Mouse (Mus musculus) heart, postnatal 0 days (tissue): ENCODE results near the gene Nod2. TPM values are rescaled to one million over a fixed set of nuclear protein-coding genes. Genes with fewer than 3 reads are reported as not detected.

ENCODE experiments used
- ATAC-seq: fragments of 200-750 bp; cut with Nextera tagmentation; 2 replicates; pipeline ENCODE4 v1.8.0; 2017; ENCODE audit warnings: low read depth, moderate number of reproducible peaks, moderate library complexity; ENCODE audit not compliant: insufficient read depth
- DNase-seq: peaks from one replicate; pipeline ENCODE4 v3.0.0-alpha.2; 2016; ENCODE audit warnings: low spot score
- H3K27ac ChIP-seq: fragments of 300-500 bp; sonication (generic); 2 replicates; pipeline ENCODE4 v1.5.1; 2014; ENCODE audit warnings: low read depth, mild to moderate bottlenecking
- H3K27me3 ChIP-seq: fragments of 300-500 bp; sonication (generic); 2 replicates; pipeline ENCODE4 v1.6.1; 2014; ENCODE audit warnings: low read length, mixed read lengths; ENCODE audit not compliant: control insufficient read depth, insufficient read depth
- H3K36me3 ChIP-seq: fragments of 300-500 bp; sonication (generic); replicated peaks from 2 replicates; pipeline ENCODE4 v1.6.1; 2014; ENCODE audit warnings: low read length, mixed read lengths; ENCODE audit not compliant: control insufficient read depth, insufficient read depth
- H3K4me1 ChIP-seq: fragments of 300-500 bp; sonication (generic); 2 replicates; pipeline ENCODE4 v1.6.1; 2014; ENCODE audit warnings: antibody characterized with exemption; ENCODE audit not compliant: control insufficient read depth, insufficient read depth
- H3K4me2 ChIP-seq: fragments of 300-500 bp; sonication (generic); 2 replicates; pipeline ENCODE4 v1.6.1; 2014; ENCODE audit warnings: low read depth, mild to moderate bottlenecking, low read length, moderate library complexity
- H3K4me3 ChIP-seq: fragments of 300-500 bp; sonication (generic); 2 replicates; pipeline ENCODE4 v1.5.1; 2014; ENCODE audit warnings: low read depth, low read length
- H3K9ac ChIP-seq: fragments of 300-500 bp; sonication (generic); replicated peaks from 2 replicates; pipeline ENCODE4 v1.6.1; 2014; ENCODE audit warnings: low read depth, low read length, mixed read lengths
- H3K9me3 ChIP-seq: fragments of 300-500 bp; sonication (generic); replicated peaks from 2 replicates; pipeline ENCODE4 v1.6.1; 2016; ENCODE audit warnings: low read length; ENCODE audit not compliant: control insufficient read depth
- CTCF ChIP-seq: IDR thresholded peaks from 2 replicates; pipeline ENCODE4 v1.5.1; 2016; ENCODE audit warnings: antibody characterized with exemption, control low read depth, low read depth
- EP300 ChIP-seq: IDR thresholded peaks from 2 replicates; pipeline ENCODE4 v1.6.1; 2016; ENCODE audit warnings: antibody characterized with exemption, low read depth
- WGBS: fragments of 180-500 bp; shearing (Covaris S2); extraction: QIAGEN DNeasy Blood & Tissue Kit; methylation state at CpG from one replicate; pipeline ENCODE4 v1.1.7; 2014; 5-methylcytosine and 5-hydroxymethylcytosine counted together
- polyA plus RNA-seq: library from polyadenylated mRNA; unstranded; fragments of >200 nt; fragmentation: Nextera tagmentation; extraction: Ambion mirVana; gene quantifications from 2 replicates; pipeline ENCODE4 v1.2.1, GENCODE M21; 2015
- total RNA-seq: library from RNA; depleted of rRNA; stranded (reverse); fragments of >200 nt; gene quantifications from 2 replicates; pipeline ENCODE4 v1.2.3, GENCODE M21; 2014; ENCODE audit warnings: low replicate concordance

The Nod2 gene
- total and polyA plus RNA-seq, 2 experiments from 2014 or later: 0.10 TPM; not detected in 1

GRCm38 (mm10) chr8:88691342-88691948 lies 44.3 kb downstream of the Nod2 start:
- Histone ChIP-seq H3K36me3 (no peaks in the 10 kb centered on the region), H3K27ac (no peak overlapping the region; the same call in 1 of the 2 replicates), H3K9ac (no peak overlapping the region), H3K4me1 (no peaks in the 10 kb centered on the region), H3K4me3 (no peak overlapping the region), H3K4me2 (no peak overlapping the region), H3K9me3 (no peaks in the 10 kb centered on the region), H3K27me3 (no peaks in the 10 kb centered on the region)
- ATAC-seq (no peak), DNase-seq (no peak)
- TF ChIP-seq EP300 (no peak), CTCF (no peak)
- 46% methylated on average over 4 of the region's 4 CpGs for WGBS

- Histone ChIP-seq H3K4me2 (no peak overlapping the region), H3K4me1 (no peaks in the 10 kb centered on the region), H3K36me3 (no peaks in the 10 kb centered on the region), H3K27me3 (no peaks in the 10 kb centered on the region), H3K27ac (no peak overlapping the region; the same call in 1 of the 2 replicates), H3K9me3 (no peaks in the 10 kb centered on the region), H3K4me3 (no peak overlapping the region), H3K9ac (no peak overlapping the region)
- ATAC-seq (no peak), DNase-seq (no peak)
- 26% methylated on average over 7 of the region's 7 CpGs for WGBS
- TF ChIP-seq EP300 (no peak), CTCF (no peak)
Measured at GRCm38 (mm10) chr8:88691961-88692360, 44.8 kb downstream of the Nod2 start.

GRCm38 (mm10) chr8:88692866-88693265 lies 45.8 kb downstream of the Nod2 start:
- Histone ChIP-seq H3K4me3 (no peak overlapping the region), H3K36me3 (no peaks in the 10 kb centered on the region), H3K27ac (no peak overlapping the region), H3K9me3 (no peaks in the 10 kb centered on the region), H3K4me2 (no peak overlapping the region), H3K4me1 (peaks cover 3% of the 10 kb centered on the region; the same call in 1 of the 2 replicates), H3K9ac (no peak overlapping the region), H3K27me3 (no peaks in the 10 kb centered on the region)
- no peak for ATAC-seq
- 80% methylated on average over 6 of the region's 6 CpGs for WGBS
- TF ChIP-seq EP300: no peak
- no peak for TF ChIP-seq CTCF
- no peak for DNase-seq

- Histone ChIP-seq H3K4me1 (peaks cover 6% of the 10 kb centered on the region; the same call in 1 of the 2 replicates), H3K27ac (no peak overlapping the region), H3K4me3 (no peak overlapping the region), H3K9me3 (no peaks in the 10 kb centered on the region), H3K36me3 (no peaks in the 10 kb centered on the region), H3K4me2 (no peak overlapping the region), H3K9ac (no peak overlapping the region), H3K27me3 (no peaks in the 10 kb centered on the region)
- 73% methylated on average over 4 of the region's 4 CpGs for WGBS
- DNase-seq: no peak
- TF ChIP-seq CTCF: no peak
- TF ChIP-seq EP300: no peak
- ATAC-seq: no peak
Measured at GRCm38 (mm10) chr8:88693376-88693775, 46.3 kb downstream of the Nod2 start.

- H3K9ac ChIP-seq: no peak overlapping the region
- no peak for DNase-seq
- H3K4me1 ChIP-seq: peaks cover 6% of the 10 kb centered on the region; the same call in 1 of the 2 replicates
- H3K36me3 ChIP-seq: no peaks in the 10 kb centered on the region
- no peak overlapping the region for H3K4me2 ChIP-seq
- H3K4me3 ChIP-seq: no peak overlapping the region
- no peaks in the 10 kb centered on the region for H3K9me3 ChIP-seq
- no peak for TF ChIP-seq EP300
- TF ChIP-seq CTCF: no peak
- 53% methylated on average over 7 of the region's 7 CpGs for WGBS
- H3K27ac ChIP-seq: no peak overlapping the region
- ATAC-seq: no peak
- H3K27me3 ChIP-seq: no peaks in the 10 kb centered on the region
Measured at GRCm38 (mm10) chr8:88694291-88694690, 47.2 kb downstream of the Nod2 start.

- no peak for DNase-seq
- Histone ChIP-seq H3K9me3 (no peaks in the 10 kb centered on the region), H3K4me3 (peak overlapping the region; percentile 83), H3K4me1 (peaks cover 6% of the 10 kb centered on the region; the same call in 1 of the 2 replicates), H3K27me3 (no peaks in the 10 kb centered on the region), H3K9ac (no peak overlapping the region), H3K27ac (no peak overlapping the region), H3K36me3 (no peaks in the 10 kb centered on the region), H3K4me2 (peak overlapping the region; percentile 58)
- TF ChIP-seq EP300 (no peak), CTCF (no peak)
- ATAC-seq: no peak
- 15% methylated on average over 7 of the region's 7 CpGs for WGBS
Measured at GRCm38 (mm10) chr8:88696228-88696627, 49.1 kb downstream of the Nod2 start.
